Mouse (Mus musculus) urinary bladder, postnatal 10 days (tissue): Measurements from ENCODE around the gene Pars2.

Source experiments
- DNase-seq: peaks from one replicate; pipeline ENCODE4 v3.0.0; 2022; ENCODE audit warnings: low spot score

The Pars2 gene

DNA sequence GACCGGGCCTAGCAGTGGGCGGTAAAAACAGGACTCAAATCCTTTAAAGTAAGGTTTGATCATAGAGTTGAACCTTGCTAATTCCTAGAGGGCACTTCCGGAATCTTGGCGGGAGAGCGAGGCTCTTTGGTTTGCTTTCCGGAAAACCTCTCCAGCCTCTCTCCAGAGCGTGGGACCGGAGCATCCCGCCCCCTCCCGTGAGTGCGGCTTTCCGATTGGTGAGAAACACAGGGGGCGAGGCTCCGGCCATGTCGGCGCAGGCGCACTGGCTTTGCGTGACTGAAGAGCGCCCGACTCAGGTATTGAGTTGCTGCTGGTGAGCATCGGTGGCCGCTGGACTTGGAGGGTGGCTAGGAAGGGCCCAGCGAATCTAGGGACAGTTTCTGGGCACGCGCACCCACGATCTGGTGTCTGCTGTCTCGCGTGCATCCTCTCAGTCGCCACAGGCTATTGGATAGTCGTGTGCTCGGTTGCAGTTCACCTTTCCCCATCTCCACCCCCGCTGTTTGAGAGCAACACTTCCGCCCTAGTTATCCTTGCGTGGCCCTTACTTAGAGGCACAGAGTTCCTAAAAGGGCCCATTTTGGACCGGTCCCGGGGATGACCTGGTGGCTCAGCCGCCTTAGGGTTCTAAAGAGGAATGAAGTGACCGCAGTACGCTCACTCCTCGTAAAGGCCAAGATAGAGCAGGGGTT is at the start of gene Pars2:
Gene Pars2, plus strand, starts transcription at position 237 of the 695 bp plus-strand sequence.
- peak; percentile 92 for DNase-seq

DNA sequence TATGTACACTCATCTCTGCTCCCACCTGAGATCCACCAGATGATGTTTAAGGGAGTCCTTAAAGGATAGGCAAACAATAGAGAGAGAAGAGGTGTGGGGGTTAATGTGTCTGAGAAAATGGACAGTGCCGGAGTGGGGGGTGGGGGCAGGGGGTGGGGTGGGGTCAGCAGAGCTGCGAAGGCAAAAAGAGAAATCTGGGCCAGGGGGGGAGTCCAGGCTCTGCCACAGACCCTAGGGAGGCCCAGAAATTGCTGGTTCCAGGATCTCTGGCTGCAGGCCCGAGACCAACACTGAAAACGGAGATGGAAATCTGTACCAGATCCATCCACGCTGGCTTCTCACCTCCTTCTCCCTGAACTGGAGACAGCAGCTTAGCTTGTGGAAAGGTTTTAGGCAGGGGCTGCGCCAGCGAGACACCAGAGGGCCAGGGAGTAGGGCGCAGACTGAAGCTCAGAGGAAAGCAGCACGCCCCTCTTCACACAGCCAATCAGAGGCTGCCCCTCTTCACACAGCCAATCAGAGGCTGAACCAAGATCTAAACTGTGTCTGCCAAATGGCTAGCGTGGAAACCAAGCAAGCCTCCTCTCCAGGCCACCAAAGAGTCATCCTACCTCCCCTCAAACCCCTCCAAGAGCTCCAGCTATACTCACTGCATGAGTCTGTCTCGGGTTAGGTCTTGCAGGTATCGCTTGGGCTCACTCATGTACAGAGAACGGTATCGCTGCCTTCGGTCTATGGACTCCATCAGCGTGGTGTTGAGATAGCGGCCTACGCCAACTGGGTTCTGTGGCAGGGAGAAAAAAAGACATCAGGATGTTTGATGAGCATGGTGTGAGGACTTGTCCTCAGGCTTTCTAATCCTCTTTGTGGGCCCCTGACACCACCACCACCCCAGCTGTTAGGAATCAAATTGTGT is 44.0 kb upstream of the Pars2 start:
- DNase-seq, result no peak

DNA sequence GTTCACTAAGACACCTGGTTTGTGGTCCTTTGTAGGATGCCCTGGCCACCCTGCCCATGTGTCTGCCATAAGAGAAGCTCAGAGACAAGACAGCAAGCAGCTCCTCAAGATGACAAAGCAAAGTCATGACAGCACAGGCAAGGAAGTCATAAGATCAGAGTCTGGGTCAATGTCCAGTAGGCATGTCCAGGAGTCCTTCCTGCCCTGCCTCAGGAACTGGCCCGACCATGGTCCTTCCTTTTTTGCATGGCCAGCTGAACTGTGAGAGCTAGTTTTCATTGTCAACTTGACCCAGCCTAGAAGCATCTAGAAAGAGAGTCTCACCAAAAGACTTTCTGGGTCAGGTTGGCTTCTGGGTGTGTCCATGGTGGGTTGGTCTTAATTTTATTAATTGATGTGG is 43.0 kb upstream of the Pars2 start:
- DNase-seq, result no peak

DNA sequence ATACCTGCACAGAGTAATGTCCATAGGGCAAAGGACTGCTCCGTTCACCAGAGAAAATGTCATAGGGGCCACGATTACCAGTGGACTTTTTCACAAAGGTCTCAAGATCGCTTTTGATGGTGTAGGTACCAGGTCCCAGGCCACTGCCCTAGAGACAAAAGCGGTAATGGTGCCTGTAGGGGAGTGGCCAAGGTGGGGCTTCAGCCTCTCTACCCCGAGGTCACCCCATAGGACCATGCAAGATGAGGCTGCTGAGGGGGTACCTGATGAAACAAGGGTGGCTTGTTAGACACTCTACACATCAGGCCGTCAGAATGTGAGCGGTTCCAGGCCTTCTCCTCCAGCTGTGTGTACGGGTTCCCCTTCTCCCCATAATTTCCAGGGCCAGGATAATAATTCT is 37.8 kb upstream of the Pars2 start:
- DNase-seq, result no peak

DNA sequence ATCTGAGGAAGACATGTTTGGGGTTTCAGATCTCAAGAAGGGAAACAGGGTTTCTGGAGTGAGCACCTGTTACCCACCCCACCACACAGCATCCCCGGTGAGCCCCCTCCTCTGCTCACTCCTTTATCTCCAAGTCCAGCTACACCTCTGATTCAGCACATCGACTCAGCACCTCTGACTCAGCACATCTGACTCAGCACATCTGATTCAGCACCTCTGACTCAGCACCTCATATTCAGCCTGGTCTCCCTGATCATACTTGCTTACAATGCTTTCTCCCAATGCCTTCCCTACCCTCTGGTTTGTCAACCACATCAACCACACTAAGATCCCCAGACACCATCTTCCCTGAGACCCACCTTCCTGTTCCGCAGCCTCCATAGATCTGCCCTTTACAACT is 37.3 kb upstream of the Pars2 start:
- DNase-seq, result no peak

DNA sequence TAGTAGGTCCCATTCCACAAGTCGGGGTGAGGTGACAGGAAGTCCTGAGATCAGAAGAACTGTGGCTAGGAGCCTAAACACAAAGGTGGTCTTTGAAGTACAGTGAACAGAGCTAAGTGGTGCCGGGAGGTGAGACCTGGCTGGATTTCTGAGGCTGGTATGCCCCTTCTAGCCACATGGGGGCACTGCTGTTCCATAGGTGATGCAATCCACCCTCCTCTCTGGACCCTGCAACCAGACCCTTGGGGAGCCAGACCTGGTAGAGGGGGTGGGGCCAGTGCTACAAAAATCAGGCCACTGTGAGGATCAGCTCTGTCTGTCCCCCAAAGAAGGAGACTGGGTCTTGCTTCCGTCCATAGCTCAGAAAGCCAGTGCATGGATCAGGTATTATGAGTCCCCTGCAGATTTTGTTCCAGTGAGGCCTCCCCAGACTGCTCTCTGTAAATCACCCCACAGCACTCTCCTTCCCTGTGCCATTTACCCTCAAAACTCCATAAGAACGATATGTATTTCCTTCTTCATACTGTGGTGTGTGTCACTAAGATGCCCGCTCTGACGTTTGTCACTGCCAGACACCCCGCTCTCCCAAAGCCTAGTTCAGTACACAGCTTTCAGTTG is 36.6 kb upstream of the Pars2 start:
- DNase-seq, result no peak

DNA sequence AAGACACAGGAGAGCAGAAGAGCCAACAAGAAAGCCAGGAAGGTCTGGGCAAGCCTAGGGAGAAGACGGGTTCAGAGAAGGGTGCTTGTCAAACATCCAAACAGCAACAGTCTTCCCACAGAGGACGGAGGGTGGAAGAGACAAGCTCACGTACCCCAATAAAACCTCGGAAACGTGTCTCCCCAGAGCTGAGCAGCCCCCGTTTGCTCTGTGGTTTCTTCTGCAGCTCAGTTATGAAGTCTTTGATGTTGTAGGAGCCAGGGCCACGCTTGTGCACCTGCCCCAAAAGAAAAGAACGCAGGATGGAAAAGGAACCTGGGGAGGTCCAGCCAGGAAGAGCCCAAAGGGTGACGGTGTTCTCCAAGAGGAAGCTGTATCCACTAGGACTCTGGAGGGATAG is 36.0 kb upstream of the Pars2 start:
- no peak for DNase-seq

DNA sequence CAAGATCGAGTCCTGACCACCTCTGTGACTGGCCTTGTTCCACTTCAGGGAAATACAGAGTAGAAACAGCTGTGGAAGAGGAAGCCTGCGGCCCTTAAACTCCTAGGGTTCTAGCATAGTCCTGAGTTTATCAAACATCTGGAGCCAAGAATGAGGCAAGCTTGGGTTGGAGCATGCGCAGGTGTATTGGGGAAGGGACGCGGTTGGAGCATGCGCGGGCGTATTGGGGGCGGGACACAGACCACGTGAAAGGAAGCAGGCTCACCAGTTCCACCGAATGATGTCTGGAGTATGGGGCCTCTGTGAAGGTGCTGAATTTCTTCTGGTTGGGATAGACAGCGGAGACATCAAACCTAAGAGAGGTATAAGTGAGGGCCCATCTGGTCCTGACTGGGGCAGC is 35.2 kb upstream of the Pars2 start:
- no peak for DNase-seq

DNA sequence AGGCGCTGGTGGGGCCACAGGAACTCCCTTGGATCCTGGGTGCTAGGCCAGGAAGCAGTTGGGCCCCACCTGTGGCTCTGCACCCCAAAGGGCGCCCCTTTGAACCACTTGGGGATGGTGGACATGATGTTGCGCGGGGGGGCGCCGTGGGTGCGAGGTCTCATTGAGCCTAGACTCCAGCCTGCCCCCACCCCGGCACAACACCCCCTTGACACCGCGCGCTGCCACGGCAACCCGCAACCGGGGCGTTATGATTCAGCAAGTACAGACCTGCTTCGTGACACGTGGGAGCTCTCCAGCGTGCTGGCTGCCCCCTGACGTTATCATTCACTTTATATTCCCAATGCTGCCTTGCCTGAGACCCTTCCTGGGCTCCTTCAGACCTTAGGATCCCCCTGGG is 33.8 kb upstream of the Pars2 start, which contains the start of gene Lexm:
Gene Lexm, minus strand, starts transcription at position 186 of the 400 bp plus-strand sequence.
- DNase-seq, result no peak

DNA sequence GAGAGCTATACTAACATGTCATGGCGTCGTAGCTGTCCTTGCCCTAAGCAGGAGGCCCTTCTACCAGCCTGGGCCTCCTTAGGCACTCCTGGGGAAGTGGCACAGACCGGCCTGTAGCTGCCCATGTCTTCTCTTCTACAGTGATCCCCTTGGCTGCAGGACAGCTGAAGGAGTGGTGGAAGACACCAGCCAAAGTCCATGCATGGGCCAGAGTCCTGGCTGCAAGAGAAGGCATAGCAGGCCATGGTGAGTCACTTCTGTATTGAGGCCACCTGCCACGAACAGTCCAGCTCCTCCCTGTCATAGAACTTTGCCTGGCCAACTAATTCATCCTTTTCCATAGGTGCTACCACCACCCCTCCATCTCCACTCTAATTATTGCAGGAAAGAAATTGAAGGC is 32.0 kb upstream of the Pars2 start:
- DNase-seq, result no peak

DNA sequence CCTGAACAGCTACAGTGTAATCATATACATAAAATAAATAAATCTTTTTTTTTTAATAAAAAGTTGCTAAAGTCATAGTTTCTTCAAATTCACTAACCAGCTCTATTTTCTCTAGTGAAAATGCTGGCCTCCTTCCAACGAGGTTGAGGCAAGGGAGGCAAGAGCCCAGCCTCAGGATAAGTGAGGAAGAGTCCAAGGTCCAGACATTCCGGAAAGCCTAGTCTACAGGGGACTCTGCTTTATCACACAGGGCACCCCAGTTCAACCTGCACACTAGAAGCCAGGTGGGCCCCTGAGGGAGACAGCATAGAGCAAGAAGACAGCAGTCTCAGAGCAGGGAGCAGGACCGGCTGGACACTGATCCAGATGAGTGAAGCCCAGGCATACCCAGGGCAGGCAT is 29.4 kb upstream of the Pars2 start:
- DNase-seq, result no peak

DNA sequence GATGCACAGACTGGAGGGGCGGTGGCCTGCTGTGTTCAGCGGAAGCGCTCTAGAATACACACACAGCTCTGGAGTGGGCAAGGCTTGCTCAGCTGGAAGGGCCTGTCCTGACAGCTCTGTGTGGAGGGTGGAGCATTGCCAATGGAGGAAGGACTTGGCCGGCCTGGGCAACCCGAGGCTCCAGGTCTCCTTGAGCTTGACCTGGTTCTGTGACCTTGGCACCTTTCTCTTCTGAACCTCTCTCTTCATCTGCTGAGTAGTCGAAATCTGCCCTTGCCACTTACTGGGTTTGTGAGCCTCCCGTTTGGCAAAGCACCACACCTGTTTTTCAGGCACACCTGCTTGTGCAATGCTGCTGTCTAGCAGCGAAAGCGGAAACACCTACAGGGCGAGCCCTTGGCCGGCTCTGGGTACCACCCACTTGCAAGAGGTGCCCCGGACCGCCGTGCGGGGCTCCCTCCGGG is 28.8 kb upstream of the Pars2 start, which contains the start of gene Ttc22:
Gene Ttc22, plus strand, starts transcription at position 403 of the 464 bp plus-strand sequence.
- no peak for DNase-seq

DNA sequence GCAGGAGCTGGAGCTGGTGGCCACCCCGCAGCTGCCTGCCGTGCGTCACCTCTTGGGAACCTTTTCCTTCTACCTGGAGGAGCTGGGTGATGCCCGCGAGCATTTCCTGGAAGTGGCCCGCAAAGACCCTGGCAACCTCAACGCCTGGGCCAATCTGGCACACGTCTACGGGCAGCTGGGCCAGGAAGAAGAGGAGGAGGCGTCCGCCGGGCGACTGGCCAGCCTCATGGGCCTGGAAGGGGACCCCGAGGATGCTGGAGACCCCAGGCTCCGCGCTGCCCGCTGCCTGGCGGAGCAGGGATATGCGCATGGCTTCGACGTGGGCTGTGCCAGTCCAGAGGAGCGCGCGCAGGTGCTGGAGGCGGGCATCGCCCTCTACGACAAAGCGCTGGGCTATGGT is 28.2 kb upstream of the Pars2 start:
- no peak for DNase-seq

DNA sequence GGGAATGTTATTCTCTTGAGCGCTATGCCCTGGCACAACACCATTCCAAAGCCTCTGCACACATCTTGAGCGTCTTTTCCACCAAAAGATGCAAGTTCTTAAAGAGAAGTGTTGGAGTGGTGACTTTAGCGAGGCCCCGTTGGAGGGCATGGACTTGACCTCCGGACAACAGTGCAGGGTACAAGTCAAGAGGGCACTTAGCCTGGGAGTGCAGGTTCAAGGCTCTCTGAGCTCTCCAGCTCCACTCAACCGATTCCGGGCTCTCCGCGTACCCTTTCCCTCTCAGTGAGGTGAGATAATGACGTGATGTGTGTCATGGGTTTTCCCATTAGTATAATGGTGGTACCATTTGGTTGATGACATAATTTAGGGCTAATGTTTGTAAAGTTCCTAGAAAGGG is 26.6 kb upstream of the Pars2 start:
- no peak for DNase-seq

DNA sequence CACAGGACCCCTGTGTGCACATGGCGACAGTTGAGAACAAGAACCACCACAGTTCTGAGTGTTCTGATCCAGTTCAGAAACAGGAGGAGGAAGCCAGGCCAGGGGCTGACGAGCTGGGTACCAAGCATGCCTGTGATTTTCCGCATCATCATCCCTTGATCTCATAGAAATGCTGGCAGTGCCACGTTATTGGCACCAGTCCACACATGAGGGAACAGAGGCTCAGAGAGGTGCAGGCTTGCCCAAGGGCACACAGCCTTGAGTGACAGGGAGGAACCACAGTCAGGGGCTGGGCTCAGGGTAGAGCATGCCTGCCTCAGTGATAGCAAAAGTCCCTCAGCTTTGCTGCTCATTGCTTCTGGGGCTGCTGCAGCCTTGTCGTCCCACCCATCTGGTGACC is 23.1 kb upstream of the Pars2 start:
- no peak for DNase-seq

DNA sequence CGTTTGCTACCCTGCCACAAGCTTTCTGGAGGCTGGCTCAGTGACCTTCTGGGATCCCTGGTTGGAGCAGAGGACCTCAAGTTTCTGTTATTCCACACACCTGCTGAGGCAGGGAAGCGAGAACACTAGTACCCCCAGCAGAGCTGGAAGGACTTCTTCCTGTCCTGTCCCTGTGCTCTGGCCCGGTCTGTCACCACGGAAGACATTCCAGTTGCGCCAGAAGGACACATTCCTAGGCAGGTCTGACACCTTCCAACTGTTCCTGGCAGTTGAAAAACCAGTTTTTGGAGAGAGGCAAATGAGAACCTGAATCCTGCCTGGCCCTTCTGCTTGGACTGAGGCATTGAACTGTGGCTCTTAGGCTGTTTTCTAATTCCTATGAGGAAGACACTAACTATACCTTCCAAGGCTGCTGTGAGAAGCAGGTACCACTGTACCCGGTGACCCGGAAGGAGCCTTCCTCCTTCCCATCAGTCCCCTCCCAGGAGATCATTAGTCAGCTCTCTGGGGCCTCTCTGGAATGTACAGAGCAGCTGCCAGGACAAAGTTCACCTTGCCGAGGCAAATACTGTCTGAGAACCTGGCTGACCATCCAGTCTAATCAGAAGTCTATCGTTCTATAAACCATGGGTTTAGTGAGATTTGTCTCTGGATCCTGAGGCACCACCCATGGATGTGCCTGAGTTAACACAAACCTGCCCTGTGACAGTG is 22.1 kb upstream of the Pars2 start:
- DNase-seq, result no peak

DNA sequence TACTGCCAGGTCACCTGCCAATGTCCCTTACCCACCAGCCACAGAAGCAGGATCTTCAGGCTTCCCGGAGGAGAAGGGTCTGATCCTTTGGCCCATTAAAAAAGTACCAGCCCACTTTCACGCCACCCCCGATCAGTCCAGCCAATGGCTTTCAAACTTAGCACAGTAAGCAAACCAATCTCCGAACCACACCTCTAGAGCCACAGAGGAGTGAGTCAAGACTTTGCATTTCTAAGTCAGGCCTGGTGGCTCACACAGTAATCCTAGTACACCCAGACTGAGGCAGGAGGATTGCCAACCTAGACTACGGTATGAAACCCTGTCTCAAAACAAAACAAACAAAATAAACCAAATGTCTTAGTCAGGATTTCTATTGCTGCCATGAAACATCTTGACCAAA is 21.5 kb upstream of the Pars2 start:
- no peak for DNase-seq

DNA sequence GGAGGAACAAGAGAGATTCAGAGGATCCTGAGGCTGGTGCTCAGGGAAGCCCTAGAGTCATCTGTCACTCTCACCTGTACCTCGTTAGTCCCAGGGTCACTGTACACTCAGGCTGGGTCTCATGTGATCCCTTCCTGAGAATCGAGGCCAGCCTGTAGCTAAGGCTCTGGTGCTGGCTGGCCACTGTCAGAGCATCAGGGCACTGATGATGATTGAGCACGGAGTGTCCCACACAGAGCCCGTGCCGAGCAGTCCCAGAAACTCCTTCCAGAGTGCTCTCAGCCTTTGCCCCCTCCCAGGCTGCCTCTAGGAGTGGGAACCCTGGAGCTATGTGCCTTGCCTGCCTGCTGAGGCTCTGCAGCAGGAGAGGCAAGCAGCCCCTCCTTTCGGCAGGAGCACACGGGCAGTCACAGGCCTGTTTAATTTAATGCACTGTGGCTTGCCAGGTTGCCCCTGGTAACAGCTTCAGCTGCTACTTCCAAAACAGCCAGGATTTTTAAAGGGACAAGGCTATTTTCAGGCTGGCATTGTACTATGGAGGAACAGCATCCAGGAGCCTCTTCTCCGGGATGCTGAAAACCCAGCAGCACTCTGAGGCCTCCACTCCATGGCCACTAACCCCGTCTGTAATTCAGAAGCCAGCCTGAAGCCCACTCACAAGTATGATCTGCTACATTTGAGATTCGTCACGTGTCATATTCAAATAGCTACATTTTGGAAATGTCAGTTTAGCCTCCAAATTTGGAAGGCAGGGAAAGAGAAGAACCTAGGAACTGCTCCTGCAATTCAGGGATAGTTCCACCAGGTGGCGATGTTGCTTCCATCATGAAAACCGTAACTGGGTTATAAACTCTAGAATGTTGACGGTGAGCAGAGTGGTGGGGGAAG is 20.3 kb upstream of the Pars2 start:
- no peak for DNase-seq

DNA sequence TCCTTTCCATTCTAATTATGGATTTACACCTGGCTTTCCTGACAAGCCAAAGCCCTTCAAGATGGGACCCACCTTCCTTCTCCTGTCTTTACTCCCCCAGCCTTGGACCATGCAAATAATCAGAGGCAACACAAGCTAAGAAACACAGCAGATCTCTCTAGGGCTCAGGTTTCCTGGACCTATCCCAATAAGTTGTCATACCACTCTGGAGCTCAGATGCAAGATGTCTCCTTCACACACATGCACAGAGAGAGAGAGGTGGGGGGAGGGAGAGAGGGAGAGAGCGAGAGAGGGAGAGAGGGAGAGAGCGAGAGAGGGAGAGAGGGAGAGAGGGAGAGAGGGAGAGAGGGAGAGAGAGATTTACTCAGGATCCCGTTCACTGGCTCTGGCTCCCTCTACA is 18.6 kb upstream of the Pars2 start:
- DNase-seq, result no peak

DNA sequence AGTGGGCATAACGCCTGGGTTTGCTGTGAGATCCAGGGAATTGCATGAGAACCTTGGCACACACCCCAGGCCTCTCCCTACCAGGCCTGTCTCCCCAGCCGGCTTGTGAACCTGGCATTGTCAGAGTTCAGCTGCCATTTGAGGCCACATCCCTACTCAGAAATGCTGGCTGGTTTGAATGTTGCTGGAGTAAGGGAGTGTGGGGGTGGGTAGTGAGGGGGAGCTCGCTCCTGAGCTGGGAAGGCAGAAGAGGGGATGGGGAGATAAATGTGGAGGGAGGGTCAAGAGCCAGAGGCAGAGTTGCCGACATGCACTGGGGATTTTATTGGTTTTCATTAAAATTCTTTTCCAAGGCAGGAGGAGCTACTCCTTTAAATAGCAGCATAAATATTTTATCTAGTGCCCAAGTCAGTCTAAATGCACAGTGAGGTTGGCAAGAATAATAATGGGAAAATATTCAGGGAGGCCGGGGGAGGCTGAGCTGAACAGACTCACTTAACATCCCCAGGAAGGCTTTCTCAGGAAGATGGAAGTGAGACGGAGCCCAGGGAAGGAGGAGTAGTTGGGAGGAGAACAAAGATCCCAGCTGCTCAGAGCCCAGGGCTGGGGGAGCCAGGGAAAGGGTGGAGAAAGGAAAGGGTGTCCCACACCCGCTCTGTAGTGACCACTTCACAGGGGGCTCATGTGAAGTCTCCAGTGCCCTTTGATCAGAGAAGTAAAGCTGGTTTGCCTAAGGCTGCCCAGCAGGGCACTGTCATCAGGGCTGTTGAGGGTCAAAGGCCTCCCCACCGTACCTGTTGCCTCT is 17.4 kb upstream of the Pars2 start:
- DNase-seq, result no peak
